Mouse (Mus musculus) CD4-positive naive resting alpha-beta T cell, adult 76 days (primary cell): ENCODE results near the gene Foxc2. TPM values are rescaled to one million over a fixed set of nuclear protein-coding genes. Genes with fewer than 3 reads are reported as not detected.

Experiments used
- total RNA-seq: library from RNA; stranded (reverse); gene quantifications from one replicate; pipeline ENCODE4 v1.2.4, GENCODE M21; 2023

The Foxc2 gene
- total RNA-seq: not detected

GRCm38 (mm10) chr8:121115948-121116347, at the start of gene Foxc2:
Gene Foxc2, plus strand, starts transcription at chr8:121116171.

GRCm38 (mm10) chr8:121084210-121084951, 31.6 kb upstream of the Foxc2 start, which contains the start of gene Foxf1:
Gene Foxf1, plus strand, starts transcription at chr8:121084386.

GRCm38 (mm10) chr8:121107668-121108656, 8.0 kb upstream of the Foxc2 start, which contains the start of gene Mthfsd:
Gene Mthfsd, minus strand, starts transcription at chr8:121108392.

GRCm38 (mm10) chr8:121127756-121128375, 11.9 kb downstream of the Foxc2 start, which contains the start of gene Foxl1:
Gene Foxl1, plus strand, starts transcription at chr8:121127940.

Other genes starting within 250 kb of the Foxc2 start
- not detected for gene Foxf1, start 31.8 kb upstream of the Foxc2 start, total RNA-seq
- gene Mthfsd, start 7.8 kb upstream of the Foxc2 start, total RNA-seq: 17.3 TPM
- gene Foxl1, start 11.8 kb downstream of the Foxc2 start, total RNA-seq: not detected